Mouse (Mus musculus) myocyte (in vitro differentiated cells): ENCODE results near the gene Dennd1a.

ENCODE experiments used
- CEBPB ChIP-seq: IDR thresholded peaks from 2 replicates; pipeline ENCODE4 v1.6.1; 2011; ENCODE audit warnings: mild to moderate bottlenecking, moderate library complexity; ENCODE audit not compliant: poor library complexity, insufficient read depth, severe bottlenecking
- POLR2A ChIP-seq: IDR thresholded peaks from one replicate; pipeline ENCODE4 v1.6.1; 2011; ENCODE audit warnings: low read depth, mild to moderate bottlenecking, control low read depth, moderate library complexity; ENCODE audit not compliant: insufficient read length
- REST ChIP-seq: IDR thresholded peaks from one replicate; pipeline ENCODE4 v1.6.1; 2011; ENCODE audit warnings: mild to moderate bottlenecking, control low read depth, moderate library complexity; ENCODE audit not compliant: insufficient read depth, insufficient read length

- no peak for TF ChIP-seq CEBPB
- no peak for TF ChIP-seq POLR2A
- TF ChIP-seq REST, result no peak
Observed at GRCm38 (mm10) chr2:38263653-38264052, 23.5 kb downstream of the Dennd1a start.
